Mouse (Mus musculus) intestine, embryonic 14.5 days (tissue): Measurements from ENCODE around the gene Top1. TPM values are rescaled to one million over a fixed set of nuclear protein-coding genes. Genes with fewer than 3 reads are reported as not detected.

Source experiments
- ATAC-seq: fragments of 200-750 bp; cut with Nextera tagmentation; replicated peaks from 2 replicates; pipeline ENCODE4 v1.8.0; 2017; ENCODE audit warnings: low read depth, moderate number of reproducible peaks, moderate TSS enrichment, moderate library complexity; ENCODE audit not compliant: low FRiP score, low TSS enrichment
- DNase-seq: peaks from one replicate; pipeline ENCODE4 v3.0.0-alpha.2; 2018; ENCODE audit warnings: low spot score
- H3K27ac ChIP-seq: fragments of 300-500 bp; sonication (generic); 2 replicates; pipeline ENCODE4 v1.5.1; 2014; ENCODE audit warnings: low read depth, mild to moderate bottlenecking, control low read depth
- H3K27me3 ChIP-seq: fragments of 300-500 bp; sonication (generic); replicated peaks from 2 replicates; pipeline ENCODE4 v1.6.1; 2014; ENCODE audit warnings: low read length, control low read depth; ENCODE audit not compliant: control insufficient read depth, insufficient read depth
- H3K36me3 ChIP-seq: fragments of 300-500 bp; sonication (generic); 2 replicates; pipeline ENCODE4 v1.6.1; 2014; ENCODE audit warnings: low read length, control low read depth; ENCODE audit not compliant: control insufficient read depth, insufficient read depth
- H3K4me1 ChIP-seq: fragments of 300-500 bp; sonication (generic); replicated peaks from 2 replicates; pipeline ENCODE4 v1.6.1; 2014; ENCODE audit warnings: low read length, control low read depth, mixed read lengths; ENCODE audit not compliant: control insufficient read depth, insufficient read depth
- H3K4me2 ChIP-seq: fragments of 300-500 bp; sonication (generic); 2 replicates; pipeline ENCODE4 v1.6.1; 2014; ENCODE audit warnings: low read length
- H3K4me3 ChIP-seq: fragments of 300-500 bp; sonication (generic); 2 replicates; pipeline ENCODE4 v1.5.1; 2014; ENCODE audit warnings: low read depth, low read length, control low read depth, mixed read lengths
- H3K9ac ChIP-seq: fragments of 300-500 bp; sonication (generic); 2 replicates; pipeline ENCODE4 v1.6.1; 2014; ENCODE audit warnings: mild to moderate bottlenecking, low read length
- H3K9me3 ChIP-seq: fragments of 300-500 bp; sonication (generic); 2 replicates; pipeline ENCODE4 v1.6.1; 2016; ENCODE audit warnings: low read length, control low read depth; ENCODE audit not compliant: control insufficient read depth
- WGBS: fragments of 180-500 bp; shearing (Covaris S2); extraction: QIAGEN DNeasy Blood & Tissue Kit; methylation state at CpG from one replicate; pipeline ENCODE4 v1.1.7; 2014; 5-methylcytosine and 5-hydroxymethylcytosine counted together
- polyA plus RNA-seq: library from polyadenylated mRNA; unstranded; fragments of >200 nt; fragmentation: Nextera tagmentation; extraction: Ambion mirVana; gene quantifications from 2 replicates; pipeline ENCODE4 v1.2.1, GENCODE M21; 2014

Gene Top1
- polyA plus RNA-seq, 1 experiment from 2014 or later, result 69.1 TPM

DNA sequence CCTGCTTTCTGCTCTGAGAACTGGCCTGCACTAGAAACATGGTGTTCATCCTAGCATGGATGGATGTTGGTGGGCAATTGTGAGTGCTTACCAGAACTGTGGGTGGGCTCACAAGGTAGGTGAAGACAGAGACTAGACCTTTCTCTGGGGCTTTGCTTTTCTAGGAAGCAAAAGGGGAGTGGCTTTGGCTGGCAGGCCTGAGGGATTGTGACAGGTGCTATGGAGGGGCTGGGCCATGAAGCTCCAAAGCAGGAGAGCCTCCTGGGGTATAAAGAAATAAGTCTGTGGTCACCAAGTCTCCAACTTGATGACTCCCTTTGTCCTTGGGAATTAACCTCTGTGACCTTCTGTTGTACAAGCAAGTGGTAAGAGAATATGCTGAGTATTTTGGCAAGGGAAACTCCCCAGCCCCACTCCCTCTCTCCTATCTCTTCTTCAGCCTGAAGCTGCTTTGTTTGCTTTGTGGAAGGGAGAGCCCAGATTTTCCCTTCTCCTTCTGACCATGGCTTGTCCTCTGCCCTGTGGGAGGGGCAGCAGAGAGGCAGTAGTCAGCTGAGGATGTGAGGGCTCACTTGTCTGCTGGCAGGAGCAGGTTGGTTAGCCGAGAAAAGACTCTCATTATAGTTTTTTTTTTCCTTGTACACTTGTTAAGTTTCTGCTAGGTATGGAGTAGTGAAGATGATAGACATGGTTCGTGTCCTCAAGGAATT lies 94.1 kb downstream of the Top1 start:
- WGBS, result 46% methylated on average over 2 of the region's 2 CpGs
- Histone ChIP-seq H3K9me3 (0 out of 2 replicates have a peak, but pooled peaks cover 2% of the 10 kb centered on the region), H3K9ac (no peak overlapping the region), H3K4me2 (no peak overlapping the region), H3K4me3 (no peak overlapping the region), H3K4me1 (peaks cover 6% of the 10 kb centered on the region; the same call in 1 of the 2 replicates), H3K27ac (no peak overlapping the region; the same call in 1 of the 2 replicates), H3K36me3 (peaks cover 42% of the 10 kb centered on the region), H3K27me3 (no peaks in the 10 kb centered on the region)
- DNase-seq (no peak), ATAC-seq (no peak)

DNA sequence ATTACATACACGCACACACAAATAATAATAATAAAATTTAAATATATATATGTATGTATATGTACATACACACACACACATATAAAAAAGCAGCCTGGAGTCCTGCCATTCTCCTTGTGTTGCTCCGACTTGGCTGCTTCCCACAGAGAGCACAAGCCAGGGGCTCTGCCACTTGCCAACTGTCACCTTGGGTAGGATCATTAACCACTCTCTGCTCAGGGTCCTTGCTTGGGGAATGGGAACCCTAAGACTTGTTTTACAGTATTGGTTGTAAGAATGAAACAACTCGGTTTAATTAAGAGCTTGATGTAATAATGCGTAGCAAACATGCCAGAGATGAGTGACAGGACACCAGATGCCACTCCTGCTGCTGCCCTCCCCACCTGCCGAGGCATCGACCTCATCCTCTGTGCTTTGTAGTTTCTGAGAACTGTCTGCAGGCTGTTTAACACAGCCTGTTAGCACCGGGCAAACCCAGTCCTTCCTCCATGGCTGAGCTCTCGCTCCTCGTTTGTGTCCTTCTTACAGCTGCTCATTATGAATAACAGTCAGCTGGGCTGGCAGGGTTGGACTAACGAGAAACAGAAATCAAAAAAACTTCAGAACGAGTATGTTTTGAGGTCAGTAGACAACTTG lies 95.0 kb downstream of the Top1 start:
- Histone ChIP-seq H3K9ac (no peak overlapping the region), H3K9me3 (0 out of 2 replicates have a peak, but pooled peaks cover 2% of the 10 kb centered on the region), H3K27me3 (no peaks in the 10 kb centered on the region), H3K36me3 (peaks cover 43% of the 10 kb centered on the region), H3K4me2 (no peak overlapping the region), H3K4me3 (no peak overlapping the region), H3K4me1 (peaks cover 6% of the 10 kb centered on the region; the same call in 1 of the 2 replicates), H3K27ac (no peak overlapping the region)
- no peak for ATAC-seq
- DNase-seq, result no peak
- WGBS, result 67% methylated on average over 11 of the region's 11 CpGs

- WGBS, result 85% methylated on average over 3 of the region's 3 CpGs
- ATAC-seq (no peak), DNase-seq (no peak)
- Histone ChIP-seq H3K27me3 (no peaks in the 10 kb centered on the region), H3K9ac (no peak overlapping the region), H3K36me3 (peaks cover 44% of the 10 kb centered on the region), H3K4me2 (no peak overlapping the region), H3K4me1 (0 out of 2 replicates have a peak, but pooled peaks cover 6% of the 10 kb centered on the region), H3K9me3 (0 out of 2 replicates have a peak, but pooled peaks cover 2% of the 10 kb centered on the region), H3K4me3 (no peak overlapping the region), H3K27ac (no peak overlapping the region)
These were observed 95.9 kb downstream of the Top1 start for GRCm38 (mm10) chr2:160741580-160741979.

DNA sequence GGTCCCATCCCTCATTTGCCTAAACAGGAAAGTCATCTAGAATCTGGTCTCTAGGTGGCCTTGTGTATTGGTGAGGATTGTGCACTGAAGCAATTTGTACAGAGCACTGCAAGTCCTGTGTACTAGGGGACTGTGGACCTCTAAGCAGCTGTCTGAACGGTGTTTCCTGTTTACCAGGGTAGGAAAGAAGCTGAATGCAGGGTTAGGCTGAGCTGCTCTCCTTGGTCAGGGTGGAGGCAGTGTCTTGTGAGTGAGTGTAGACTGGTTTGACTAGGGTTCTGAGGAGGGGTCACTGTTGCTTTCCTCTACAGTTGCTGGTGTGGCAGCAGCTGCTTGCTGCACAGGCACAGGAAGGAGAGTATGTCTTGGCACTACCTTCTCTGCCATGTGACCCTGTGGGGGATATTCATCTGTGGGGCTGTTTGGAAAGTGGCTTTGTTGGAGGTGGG lies 96.5 kb downstream of the Top1 start:
- Histone ChIP-seq H3K27ac (0 out of 2 replicates have a peak overlapping the region, but pooled peaks have one; percentile 16), H3K9ac (no peak overlapping the region), H3K9me3 (no peaks in the 10 kb centered on the region), H3K4me3 (no peak overlapping the region), H3K4me2 (no peak overlapping the region), H3K36me3 (peaks cover 44% of the 10 kb centered on the region), H3K27me3 (no peaks in the 10 kb centered on the region), H3K4me1 (0 out of 2 replicates have a peak, but pooled peaks cover 6% of the 10 kb centered on the region)
- DNase-seq, result no peak
- WGBS, result 44% methylated on average over 1 of the region's 1 CpGs
- ATAC-seq, result no peak

GRCm38 (mm10) chr2:160744040-160744822 lies 98.5 kb downstream of the Top1 start:
- Histone ChIP-seq H3K4me1 (0 out of 2 replicates have a peak, but pooled peaks cover 3% of the 10 kb centered on the region), H3K27me3 (no peaks in the 10 kb centered on the region), H3K27ac (no peak overlapping the region), H3K9ac (no peak overlapping the region), H3K4me3 (no peak overlapping the region), H3K4me2 (no peak overlapping the region), H3K9me3 (no peaks in the 10 kb centered on the region), H3K36me3 (peaks cover 54% of the 10 kb centered on the region)
- no peak for DNase-seq
- WGBS, result 88% methylated on average over 7 of the region's 7 CpGs
- ATAC-seq, result 0 out of 2 replicates have a peak, but pooled peaks have one; percentile 43

GRCm38 (mm10) chr2:160744823-160745210 lies 99.1 kb downstream of the Top1 start:
- H3K27ac ChIP-seq, result no peak overlapping the region
- no peak overlapping the region for H3K9ac ChIP-seq
- H3K4me3 ChIP-seq, result no peak overlapping the region
- DNase-seq (no peak), ATAC-seq (no peak)
- no peaks in the 10 kb centered on the region for H3K27me3 ChIP-seq
- 85% methylated on average over 5 of the region's 5 CpGs for WGBS
- H3K4me2 ChIP-seq, result no peak overlapping the region
- H3K9me3 ChIP-seq, result no peaks in the 10 kb centered on the region
- H3K36me3 ChIP-seq, result peaks cover 59% of the 10 kb centered on the region
- H3K4me1 ChIP-seq, result 0 out of 2 replicates have a peak, but pooled peaks cover 3% of the 10 kb centered on the region

- Histone ChIP-seq H3K36me3 (peaks cover 59% of the 10 kb centered on the region), H3K4me1 (0 out of 2 replicates have a peak, but pooled peaks cover 3% of the 10 kb centered on the region), H3K27me3 (no peaks in the 10 kb centered on the region), H3K9ac (no peak overlapping the region), H3K27ac (no peak overlapping the region), H3K4me3 (no peak overlapping the region), H3K9me3 (no peaks in the 10 kb centered on the region), H3K4me2 (no peak overlapping the region)
- whole genome bisulfite sequencing, result 86% methylated on average over 1 of the region's 1 CpGs
- DNase-seq, result no peak
- no peak for ATAC-seq
These were observed 99.8 kb downstream of the Top1 start for GRCm38 (mm10) chr2:160745497-160745896.

DNA sequence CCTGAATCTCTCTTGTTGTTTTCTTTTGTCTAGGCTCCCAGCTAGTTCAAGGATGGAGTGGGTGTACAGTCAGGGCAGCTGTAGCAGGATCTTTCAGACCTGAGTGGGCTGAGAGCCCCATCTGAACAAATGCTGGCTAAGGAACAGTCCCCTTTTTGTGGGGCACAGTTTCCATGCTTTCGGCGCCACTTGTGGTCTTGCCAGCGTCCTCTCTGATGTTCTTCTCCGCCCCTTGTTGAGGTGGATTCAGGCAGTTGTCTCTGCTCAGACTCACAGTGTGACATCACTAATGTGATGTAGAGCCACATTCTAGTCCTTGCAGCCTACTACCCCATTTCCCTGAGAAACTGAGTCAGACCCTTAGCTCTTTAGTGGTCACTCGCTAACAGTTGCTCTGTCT lies 100.9 kb downstream of the Top1 start:
- ATAC-seq, result no peak
- Histone ChIP-seq H3K36me3 (peaks cover 62% of the 10 kb centered on the region), H3K9ac (no peak overlapping the region), H3K4me1 (no peaks in the 10 kb centered on the region), H3K4me3 (no peak overlapping the region), H3K9me3 (no peaks in the 10 kb centered on the region), H3K27me3 (no peaks in the 10 kb centered on the region), H3K27ac (no peak overlapping the region), H3K4me2 (no peak overlapping the region)
- no peak for DNase-seq
- 94% methylated on average over 5 of the region's 5 CpGs for WGBS
